Mouse (Mus musculus) MEL (cell line): ENCODE measurements at regions not wholly inside any gene's neighbourhood (a gene's known extent, or its start where the extent isn't known, plus 50 kb on each side); places are given as distances from the start of the nearest gene placed in this dataset.

ENCODE experiments used
- DNase-seq: peaks from one replicate; pipeline ENCODE4 v3.0.0; 2011; ENCODE audit warnings: low read depth, low spot score
- H3K27ac ChIP-seq: 2 replicates; pipeline ENCODE4 v1.5.1; 2012; ENCODE audit warnings: low read depth, mild to moderate bottlenecking, control low read depth, low read length, moderate library complexity; ENCODE audit not compliant: control insufficient read depth
- H3K27me3 ChIP-seq, 2 experiments: fragments of 150-350 bp in 1 of 2; sonication (generic) in 1 of 2; 2 replicates each; pipeline ENCODE4 v1.6.1; 2012; ENCODE audit warnings: low read length in 2 of 2, mild to moderate bottlenecking in 2 of 2, improper control_type of control experiment in 1 of 2, moderate library complexity in 1 of 2; ENCODE audit not compliant: insufficient read depth in 2 of 2, control insufficient read depth in 1 of 2
- H3K36me3 ChIP-seq, 2 experiments: 2 replicates each; pipeline ENCODE4 v1.6.1; 2012 to 2014; ENCODE audit warnings: low read length in 2 of 2, improper control_type of control experiment in 1 of 2, inconsistent platforms in 1 of 2, mild to moderate bottlenecking in 1 of 2; ENCODE audit not compliant: insufficient read depth in 2 of 2, control insufficient read depth in 1 of 2
- H3K4me1 ChIP-seq, 2 experiments: fragments of 150-350 bp in 1 of 2; sonication (generic) in 1 of 2; 2 replicates each; pipeline ENCODE4 v1.6.1; 2012; ENCODE audit warnings: low read length in 2 of 2, improper control_type of control experiment in 1 of 2, mild to moderate bottlenecking in 1 of 2; ENCODE audit not compliant: insufficient read depth in 2 of 2, control insufficient read depth in 1 of 2
- H3K4me3 ChIP-seq, 2 experiments: fragments of 150-350 bp in 1 of 2; sonication (generic) in 1 of 2; 2 replicates each; pipeline ENCODE4 v1.5.1; 2012; ENCODE audit warnings: low read depth in 2 of 2, low read length in 2 of 2, mild to moderate bottlenecking in 2 of 2, moderate library complexity in 2 of 2, control low read depth in 1 of 2, improper control_type of control experiment in 1 of 2; ENCODE audit not compliant: control insufficient read depth in 1 of 2, insufficient read depth in 1 of 2
- H3K79me2 ChIP-seq: 2 replicates; pipeline ENCODE4 v1.6.1; 2012; ENCODE audit warnings: mild to moderate bottlenecking, low read length, moderate library complexity; ENCODE audit not compliant: control insufficient read depth, poor library complexity, insufficient read depth
- H3K9ac ChIP-seq: 2 replicates; pipeline ENCODE4 v1.6.1; 2012; ENCODE audit warnings: low read depth, mild to moderate bottlenecking, control low read depth, low read length, moderate library complexity; ENCODE audit not compliant: control insufficient read depth, poor library complexity, severe bottlenecking
- H3K9me3 ChIP-seq: fragments of 150-350 bp; sonication (generic); replicated peaks from 2 replicates; pipeline ENCODE4 v1.6.1; 2012; ENCODE audit warnings: mild to moderate bottlenecking, low read length, improper control_type of control experiment, moderate library complexity; ENCODE audit not compliant: insufficient read depth
- BHLHE40 ChIP-seq: IDR thresholded peaks from 2 replicates; pipeline ENCODE4 v1.6.1; 2012; ENCODE audit warnings: low read depth, mild to moderate bottlenecking, inconsistent platforms, low read length, improper control_type of control experiment, borderline replicate concordance
- CHD1 ChIP-seq: IDR thresholded peaks from 2 replicates; pipeline ENCODE4 v1.6.1; 2012; ENCODE audit warnings: low read depth, mild to moderate bottlenecking, inconsistent platforms, low read length, improper control_type of control experiment
- CTCF ChIP-seq, 3 experiments: IDR thresholded peaks in 2 of 3; conservative IDR thresholded peaks in 1 of 3; 2 replicates each; pipeline ENCODE4 v1.5.1; 2011 to 2012; ENCODE audit warnings: low read length in 3 of 3, low read depth in 2 of 3, mild to moderate bottlenecking in 2 of 3, improper control_type of control experiment in 1 of 3, inconsistent platforms in 1 of 3, mixed read lengths in 1 of 3, moderate library complexity in 1 of 3; ENCODE audit not compliant: control insufficient read depth in 1 of 3, insufficient read depth in 1 of 3, poor library complexity in 1 of 3, severe bottlenecking in 1 of 3
- GABPA ChIP-seq: IDR thresholded peaks from 2 replicates; pipeline ENCODE4 v1.6.1; 2012; ENCODE audit warnings: low read depth, mild to moderate bottlenecking, inconsistent platforms, low read length, improper control_type of control experiment, moderate library complexity
- GATA1 ChIP-seq: IDR thresholded peaks from 2 replicates; pipeline ENCODE4 v1.6.1; 2011; ENCODE audit warnings: low read depth, low read length, improper control_type of control experiment
- JUND ChIP-seq: IDR thresholded peaks from 2 replicates; pipeline ENCODE4 v1.6.1; 2011; ENCODE audit warnings: low read depth, mild to moderate bottlenecking, improper control_type of control experiment, low read length
- MAFK ChIP-seq: IDR thresholded peaks from 2 replicates; pipeline ENCODE4 v1.6.1; 2011; ENCODE audit warnings: low read depth, mild to moderate bottlenecking, low read length, improper control_type of control experiment, borderline replicate concordance
- MEF2A ChIP-seq: IDR thresholded peaks from 2 replicates; pipeline ENCODE4 v1.6.1; 2014; ENCODE audit warnings: low read depth, mild to moderate bottlenecking, inconsistent platforms, low read length, improper control_type of control experiment; ENCODE audit not compliant: poor library complexity, insufficient replicate concordance, severe bottlenecking; ENCODE audit errors: extremely low read depth
- MXI1 ChIP-seq: IDR thresholded peaks from 2 replicates; pipeline ENCODE4 v1.6.1; 2011; ENCODE audit warnings: mild to moderate bottlenecking, low read depth, low read length, improper control_type of control experiment
- MYB ChIP-seq: IDR thresholded peaks from 2 replicates; pipeline ENCODE4 v1.6.1; 2011; ENCODE audit warnings: mild to moderate bottlenecking, low read depth, low read length, improper control_type of control experiment
- MYC ChIP-seq: IDR thresholded peaks from 2 replicates; pipeline ENCODE4 v1.6.1; 2011; ENCODE audit warnings: low read depth, mild to moderate bottlenecking, low read length, improper control_type of control experiment, moderate library complexity
- POLR2A ChIP-seq, 2 experiments: IDR thresholded peaks; 2 replicates each; pipeline ENCODE4 v1.6.1; 2011 to 2012; ENCODE audit warnings: low read length in 2 of 2, mild to moderate bottlenecking in 2 of 2, control low read depth in 1 of 2, improper control_type of control experiment in 1 of 2, low read depth in 1 of 2, moderate library complexity in 1 of 2; ENCODE audit not compliant: control insufficient read depth in 1 of 2, insufficient read depth in 1 of 2, poor library complexity in 1 of 2
- POLR2AphosphoS5 ChIP-seq: IDR thresholded peaks from 2 replicates; pipeline ENCODE4 v1.6.1; 2012; ENCODE audit warnings: low read depth, borderline replicate concordance, mild to moderate bottlenecking, inconsistent platforms, low read length, moderate library complexity, mixed read lengths
- RAD21 ChIP-seq: IDR thresholded peaks from 2 replicates; pipeline ENCODE4 v1.6.1; 2011; ENCODE audit warnings: mild to moderate bottlenecking, low read depth, low read length, improper control_type of control experiment
- RCOR1 ChIP-seq: IDR thresholded peaks from 2 replicates; pipeline ENCODE4 v1.6.1; 2012; ENCODE audit warnings: low read depth, mild to moderate bottlenecking, inconsistent platforms, low read length, improper control_type of control experiment
- SMC3 ChIP-seq: IDR thresholded peaks from 2 replicates; pipeline ENCODE4 v1.6.1; 2011; ENCODE audit warnings: low read depth, low read length, improper control_type of control experiment
- TAL1 ChIP-seq: IDR thresholded peaks from 2 replicates; pipeline ENCODE4 v1.6.1; 2012; ENCODE audit warnings: mild to moderate bottlenecking, inconsistent platforms, low read length, moderate library complexity, mixed read lengths
- TBP ChIP-seq: IDR thresholded peaks from 2 replicates; pipeline ENCODE4 v1.8.0; 2011; ENCODE audit warnings: low read depth, low read length, improper control_type of control experiment
- UBTF ChIP-seq: IDR thresholded peaks from 2 replicates; pipeline ENCODE4 v1.6.1; 2012; ENCODE audit warnings: low read depth, mild to moderate bottlenecking, inconsistent platforms, low read length, improper control_type of control experiment, moderate library complexity, borderline replicate concordance; ENCODE audit not compliant: insufficient read depth
- USF1 ChIP-seq: IDR thresholded peaks from 2 replicates; pipeline ENCODE4 v1.6.1; 2014; ENCODE audit warnings: low read depth, mild to moderate bottlenecking, inconsistent platforms, low read length, improper control_type of control experiment, moderate library complexity
- ZC3H11A ChIP-seq: IDR thresholded peaks from 2 replicates; pipeline ENCODE4 v1.6.1; 2012; ENCODE audit warnings: low read depth, mild to moderate bottlenecking, inconsistent platforms, low read length, improper control_type of control experiment
- ZNF384 ChIP-seq: IDR thresholded peaks from 2 replicates; pipeline ENCODE4 v1.6.1; 2012; ENCODE audit warnings: low read depth, mild to moderate bottlenecking, inconsistent platforms, low read length, improper control_type of control experiment

DNA sequence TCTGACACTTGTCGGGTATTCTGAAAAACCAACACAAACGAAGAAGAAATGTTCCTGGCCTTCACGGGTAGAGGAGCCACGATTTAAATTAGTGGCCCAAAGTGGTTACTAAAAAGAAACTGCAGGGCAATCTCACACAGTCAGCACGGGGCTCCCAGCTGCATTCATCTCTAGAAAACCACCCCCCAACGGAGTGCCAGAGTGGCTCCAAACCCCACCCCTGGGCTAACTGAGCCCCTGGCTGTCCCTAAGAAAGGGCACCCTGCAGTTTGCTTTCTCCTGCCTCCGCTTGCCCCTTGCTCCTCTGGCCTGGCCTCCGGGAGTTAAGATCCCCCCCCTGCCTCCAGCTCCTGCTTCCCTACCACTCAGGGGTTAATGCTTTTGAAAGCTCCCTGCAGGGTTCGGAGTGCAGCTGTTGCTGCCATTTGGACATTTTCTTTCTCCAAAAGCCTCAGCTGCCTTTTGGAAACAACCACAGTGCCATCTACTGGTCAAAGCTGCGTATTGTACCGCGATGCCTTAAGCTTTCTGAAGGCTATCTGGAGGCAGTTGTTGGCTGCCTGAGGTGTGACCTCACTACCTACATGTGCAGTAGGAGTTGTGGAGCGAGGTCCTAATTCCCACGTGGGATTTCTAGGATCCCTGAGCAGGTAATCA is 92.9 kb upstream of the Castor2 start:
- TF ChIP-seq GATA1 (no peak), POLR2A (IDR thresholded peaks at IDR 0.05; ENCODE audit: control insufficient read depth in 1 of 2, insufficient read depth in 1 of 2, low read depth in 1 of 2, low read length in 2 of 2, poor library complexity in 1 of 2) (no peak), MAFK (no peak), RAD21 (peak; percentile 79), JUND (no peak), SMC3 (peak; percentile 58), ZNF384 (no peak), RCOR1 (no peak), CHD1 (no peak), USF1 (no peak), ZC3H11A (peak; percentile 47), CTCF (IDR thresholded peaks at IDR 0.05 in 2 of 3, conservative IDR thresholded peaks at IDR 0.05 in 1 of 3; ENCODE audit: control insufficient read depth in 1 of 3, insufficient read depth in 1 of 3, low read depth in 2 of 3, low read length in 3 of 3, poor library complexity in 1 of 3, severe bottlenecking in 1 of 3) (peak; percentile 75 to 77 (median 76))
- Histone ChIP-seq H3K4me3 (no peak overlapping the region), H3K4me1 (no peaks in the 10 kb centered on the region), H3K9ac (no peak overlapping the region), H3K9me3 (no peaks in the 10 kb centered on the region), H3K79me2 (no peaks in the 10 kb centered on the region), H3K27me3 (no peaks in the 10 kb centered on the region), H3K36me3 (no peaks in the 10 kb centered on the region), H3K27ac (no peak overlapping the region)
- peak; percentile 71 for DNase-seq

DNA sequence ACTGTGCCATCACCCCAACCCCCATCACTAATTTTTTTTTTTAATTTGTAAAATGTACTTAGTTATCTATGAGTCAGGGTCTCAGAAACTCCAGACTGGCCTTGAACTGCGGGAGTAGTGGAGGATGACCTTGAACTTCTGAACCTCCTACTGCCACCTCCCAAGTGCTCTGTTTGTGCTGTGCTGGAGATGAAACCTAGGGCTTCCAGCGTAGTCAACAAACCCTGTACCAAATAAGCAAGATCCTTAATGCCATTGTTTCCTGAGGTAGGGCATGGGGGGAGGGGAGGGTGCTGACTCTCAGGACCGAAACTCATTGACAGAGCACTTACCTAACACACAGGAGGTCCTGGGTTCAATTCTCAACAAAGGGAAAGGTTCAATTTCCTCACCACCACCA is 93.5 kb upstream of the Castor2 start:
- Histone ChIP-seq H3K4me3 (no peak overlapping the region), H3K9ac (no peak overlapping the region), H3K9me3 (no peaks in the 10 kb centered on the region), H3K27me3 (no peaks in the 10 kb centered on the region), H3K79me2 (no peaks in the 10 kb centered on the region), H3K36me3 (no peaks in the 10 kb centered on the region), H3K4me1 (no peaks in the 10 kb centered on the region), H3K27ac (no peak overlapping the region)
- no peak for DNase-seq
- TF ChIP-seq MYC (no peak), JUND (no peak), ZNF384 (no peak), BHLHE40 (no peak), MXI1 (no peak), CTCF (IDR thresholded peaks at IDR 0.05 in 2 of 3, conservative IDR thresholded peaks at IDR 0.05 in 1 of 3; ENCODE audit: control insufficient read depth in 1 of 3, insufficient read depth in 1 of 3, low read depth in 2 of 3, low read length in 3 of 3, poor library complexity in 1 of 3, severe bottlenecking in 1 of 3) (no peak), USF1 (no peak), MEF2A (no peak), TBP (no peak), ZC3H11A (no peak), UBTF (no peak), MAFK (no peak), GATA1 (no peak), TAL1 (no peak), GABPA (no peak), MYB (no peak), RCOR1 (no peak), POLR2AphosphoS5 (no peak), SMC3 (no peak)
